Mouse (Mus musculus) yolk sac, embryonic 10.5 days (tissue): ENCODE measurements at regions not wholly inside any gene's neighbourhood (a gene's known extent, or its start where the extent isn't known, plus 50 kb on each side); places are given as distances from the start of the nearest gene placed in this dataset.

Source experiments
- DNase-seq: peaks from one replicate; pipeline ENCODE4 v3.0.0-alpha.2; 2017; ENCODE audit warnings: low spot score

DNA sequence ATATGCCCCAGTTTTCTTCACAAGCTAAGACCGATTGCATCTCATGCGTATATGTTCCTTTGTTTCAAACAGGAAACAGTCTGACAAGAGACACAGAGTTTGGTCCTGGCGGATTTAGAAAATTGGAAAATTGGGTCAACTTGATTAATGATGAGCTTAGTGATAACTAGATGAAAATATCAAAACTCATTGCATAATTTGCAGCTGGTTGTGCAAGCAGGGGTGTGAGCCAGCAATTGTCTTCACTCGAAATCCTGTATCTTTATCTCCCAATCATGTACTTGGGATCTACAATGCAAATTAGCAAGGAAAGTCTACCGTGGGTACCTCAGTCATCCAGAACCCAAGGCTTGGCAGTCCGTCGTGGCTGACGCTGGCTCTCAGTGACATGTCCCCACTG lies 128.9 kb upstream of the N6amt1 start:
- DNase-seq: no peak

DNA sequence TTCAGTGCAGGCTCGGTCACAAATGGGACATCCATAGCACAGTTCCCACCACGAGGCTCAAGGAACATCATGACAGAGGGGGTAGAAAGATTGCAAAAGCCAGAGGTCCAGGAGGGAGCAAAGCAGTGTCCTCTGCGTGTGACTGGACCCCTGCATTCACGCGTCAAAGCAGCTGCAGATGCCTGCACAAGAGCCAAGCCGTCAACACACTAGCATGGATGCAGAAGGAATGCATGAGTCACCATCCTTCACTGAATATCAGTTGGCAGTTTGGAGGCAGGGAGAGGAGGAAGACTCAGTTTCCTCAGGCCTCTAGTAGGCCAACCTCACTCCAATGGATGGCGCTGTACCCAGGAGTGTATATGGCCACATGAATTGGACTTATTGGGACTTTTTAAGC lies 130.0 kb upstream of the N6amt1 start:
- no peak for DNase-seq

DNA sequence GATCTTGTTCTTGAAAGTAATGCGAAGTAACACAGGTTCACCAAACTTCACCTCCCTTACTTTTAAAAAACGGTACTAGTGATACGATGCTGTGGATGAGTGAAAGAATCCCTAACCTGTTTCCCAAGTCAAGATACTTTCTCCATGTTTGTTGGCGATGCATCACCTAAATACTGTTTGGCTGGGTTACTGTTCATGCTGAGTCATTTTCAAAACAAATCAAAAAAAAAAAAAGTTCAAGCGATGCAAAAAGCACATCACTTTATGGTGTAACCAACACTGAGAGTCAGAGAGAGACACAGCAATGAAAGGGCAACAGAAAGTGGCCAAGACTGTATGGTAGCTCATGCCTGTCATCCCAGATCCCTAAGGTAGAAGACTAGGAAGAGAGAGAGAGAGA lies 133.4 kb upstream of the N6amt1 start:
- DNase-seq: no peak

GRCm38 (mm10) chr16:87220201-87220600 lies 133.8 kb upstream of the N6amt1 start:
- no peak for DNase-seq

- no peak for DNase-seq
Observed at GRCm38 (mm10) chr16:87207875-87208274, 146.1 kb upstream of the N6amt1 start.

- DNase-seq: no peak
Observed at GRCm38 (mm10) chr16:87190471-87190870, 163.5 kb upstream of the N6amt1 start.

- no peak for DNase-seq
Observed at GRCm38 (mm10) chr16:87188737-87189136, 165.2 kb upstream of the N6amt1 start.

GRCm38 (mm10) chr16:87172395-87172794 lies 181.6 kb upstream of the N6amt1 start:
- DNase-seq: no peak

GRCm38 (mm10) chr16:87139301-87139700 lies 214.7 kb upstream of the N6amt1 start:
- DNase-seq: no peak

GRCm38 (mm10) chr16:87136503-87136902 lies 217.5 kb upstream of the N6amt1 start:
- DNase-seq: no peak

DNA sequence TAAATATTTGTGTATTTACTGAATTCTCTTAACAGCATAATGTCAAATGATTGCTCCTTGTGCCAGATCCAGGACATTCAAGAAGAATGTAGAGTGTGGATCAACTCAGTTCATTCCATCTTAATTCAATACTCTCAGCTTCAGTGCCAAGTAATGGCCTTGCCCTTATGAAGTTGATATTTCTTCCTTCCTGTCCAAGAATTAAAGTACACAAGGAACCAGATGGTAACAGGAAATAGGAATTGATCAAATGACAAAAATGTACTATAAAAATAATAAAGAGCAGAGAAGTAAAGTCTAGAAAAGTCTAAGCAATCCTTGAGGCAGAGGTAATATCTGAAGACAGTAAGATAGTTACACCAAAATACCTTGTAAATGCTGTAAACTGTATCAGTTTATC lies 219.5 kb upstream of the N6amt1 start:
- DNase-seq: no peak

DNA sequence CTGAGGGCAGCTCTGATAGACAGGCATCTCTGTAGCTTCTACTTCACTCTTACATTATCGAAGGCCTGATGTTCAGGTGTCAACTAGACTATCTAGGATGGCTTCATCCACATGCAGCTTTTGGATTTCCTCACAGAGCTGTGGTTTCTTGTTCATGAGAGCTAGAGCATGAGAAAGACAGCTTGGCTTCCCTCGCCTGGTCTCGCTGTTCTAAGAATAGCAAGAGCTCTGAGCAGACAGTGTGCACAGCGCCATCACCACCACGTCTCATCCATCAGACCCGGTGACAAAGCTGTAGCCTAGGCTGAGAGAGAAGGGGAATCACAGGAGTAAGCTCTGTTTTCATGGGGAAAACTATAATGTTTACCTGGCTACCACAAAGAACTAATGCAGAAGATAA lies 220.1 kb upstream of the N6amt1 start:
- no peak for DNase-seq

GRCm38 (mm10) chr16:87132082-87132481 lies 221.9 kb upstream of the N6amt1 start:
- no peak for DNase-seq

DNA sequence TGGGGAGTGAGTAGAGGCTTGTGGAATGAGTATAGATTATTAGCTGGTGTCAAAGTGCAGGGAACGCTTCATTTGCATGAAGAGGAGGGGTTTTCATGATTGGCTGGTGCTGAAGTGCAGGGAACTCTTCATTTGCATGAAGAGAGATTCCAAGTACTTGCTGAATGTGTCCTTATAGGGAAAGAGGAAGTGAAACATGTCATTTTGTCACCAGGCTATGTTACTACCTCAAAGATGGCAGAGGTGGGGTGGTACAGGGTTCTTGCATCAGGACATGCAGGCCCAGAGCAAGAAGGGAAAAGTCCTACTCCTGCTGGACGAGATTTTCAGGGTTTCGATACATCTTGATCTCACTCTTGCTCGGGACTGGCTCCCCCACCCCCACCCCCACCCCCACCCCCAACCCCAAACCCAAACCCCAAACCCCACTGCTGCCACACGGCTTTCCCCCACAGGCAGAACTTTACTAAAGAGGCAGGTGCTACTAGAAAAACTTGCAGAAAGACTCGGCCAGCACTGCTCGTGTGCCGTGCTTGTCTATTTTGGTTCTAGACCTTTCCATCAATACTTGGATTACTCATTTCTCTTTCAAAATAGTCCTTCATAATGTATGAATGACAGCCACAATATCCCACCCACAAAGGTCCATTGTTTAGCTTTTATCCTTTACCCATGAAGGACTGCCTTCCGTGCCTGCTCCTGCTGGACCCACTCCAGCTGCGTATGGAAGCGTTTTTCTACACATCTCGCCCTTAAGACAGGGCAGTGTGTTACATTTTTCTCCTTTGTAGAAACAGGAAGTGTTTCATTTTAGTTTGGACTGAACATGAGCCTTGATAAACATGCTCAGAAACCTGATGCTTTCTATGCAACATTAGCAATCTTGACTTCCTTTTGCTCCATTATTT lies 223.0 kb upstream of the N6amt1 start:
- no peak for DNase-seq

GRCm38 (mm10) chr16:87129021-87129420 lies 225.0 kb upstream of the N6amt1 start:
- no peak for DNase-seq

GRCm38 (mm10) chr16:87128230-87128629 lies 225.8 kb upstream of the N6amt1 start:
- DNase-seq: no peak

DNA sequence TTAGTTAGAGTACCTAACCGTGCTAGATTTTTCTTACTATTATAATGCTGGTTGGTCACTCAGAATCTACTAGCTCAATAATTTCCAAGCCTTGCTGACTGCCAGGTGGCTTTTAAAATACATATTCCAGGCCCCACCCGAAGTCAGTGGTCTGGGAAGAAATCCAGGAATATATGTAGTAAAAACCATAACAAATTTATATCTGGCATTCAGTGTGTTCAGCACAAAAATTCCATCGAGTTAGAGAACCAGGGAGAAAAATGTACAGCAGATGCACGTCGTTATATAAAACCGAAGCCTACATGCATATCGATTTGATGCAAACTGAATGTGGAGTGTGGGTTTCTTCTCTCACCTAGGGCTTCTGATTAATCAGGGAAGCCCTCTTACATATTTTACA lies 229.5 kb upstream of the N6amt1 start:
- no peak for DNase-seq

DNA sequence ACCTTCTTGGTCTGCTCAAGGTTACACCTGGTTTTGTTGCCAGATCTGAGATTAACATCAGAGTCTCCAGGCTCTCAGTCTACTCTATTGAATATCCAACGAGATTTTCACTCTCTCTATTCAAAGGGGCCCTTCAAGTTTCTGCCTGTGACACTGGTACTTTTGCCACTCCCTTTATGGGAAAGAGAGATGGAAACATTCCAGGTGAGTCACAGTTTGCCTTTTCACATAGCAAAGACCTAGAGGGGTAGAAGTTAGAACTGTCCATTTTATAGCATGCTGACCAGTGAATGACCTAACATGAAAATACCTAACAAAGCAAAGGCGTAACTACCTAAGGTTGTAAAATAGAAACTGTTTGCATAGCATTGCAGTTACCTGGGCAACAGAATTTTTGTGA lies 250.4 kb upstream of the N6amt1 start:
- DNase-seq: no peak

GRCm38 (mm10) chr16:87102057-87102456 lies 251.9 kb upstream of the N6amt1 start:
- DNase-seq: no peak

GRCm38 (mm10) chr16:87092011-87092410 lies 262.0 kb upstream of the N6amt1 start:
- DNase-seq: no peak

DNA sequence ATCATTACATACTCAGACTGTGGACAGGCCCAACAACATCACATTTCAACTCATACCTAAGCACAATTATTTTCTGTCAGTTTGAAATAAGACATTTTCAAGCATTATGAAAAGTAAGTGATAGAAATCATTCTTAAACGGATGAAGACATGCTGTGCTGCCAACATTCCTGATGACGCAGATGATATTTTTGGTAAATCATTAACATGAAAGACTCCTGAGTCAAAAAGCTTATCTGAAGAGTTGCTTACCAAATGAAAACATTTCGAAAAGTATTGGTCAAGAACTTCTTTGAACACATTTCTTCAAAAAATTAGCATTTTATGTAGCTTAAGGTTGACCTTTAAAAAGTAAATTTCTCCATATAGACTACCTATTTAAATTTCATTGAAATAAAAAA lies 264.7 kb upstream of the N6amt1 start:
- DNase-seq: no peak

DNA sequence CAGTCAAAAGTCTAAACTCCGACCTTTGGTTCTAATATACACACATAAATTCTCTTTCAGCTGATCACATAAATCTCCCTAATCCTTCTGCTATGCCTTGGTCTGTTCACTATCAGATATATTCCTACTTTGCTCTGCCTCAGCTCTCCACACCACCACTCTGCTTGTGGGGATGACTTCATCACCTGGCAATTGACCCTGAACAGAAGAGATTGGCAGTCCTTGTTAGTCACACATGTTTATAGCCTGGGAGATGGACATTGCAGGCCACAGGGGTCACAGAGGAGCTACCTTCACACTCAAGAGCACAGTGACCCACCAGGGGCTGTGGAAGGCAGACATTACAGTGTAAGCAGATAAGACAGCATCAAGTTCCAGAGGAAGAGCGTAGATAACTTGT lies 270.5 kb upstream of the N6amt1 start:
- peak; percentile 58 for DNase-seq

GRCm38 (mm10) chr16:87077385-87077784 lies 276.6 kb upstream of the N6amt1 start:
- no peak for DNase-seq

DNA sequence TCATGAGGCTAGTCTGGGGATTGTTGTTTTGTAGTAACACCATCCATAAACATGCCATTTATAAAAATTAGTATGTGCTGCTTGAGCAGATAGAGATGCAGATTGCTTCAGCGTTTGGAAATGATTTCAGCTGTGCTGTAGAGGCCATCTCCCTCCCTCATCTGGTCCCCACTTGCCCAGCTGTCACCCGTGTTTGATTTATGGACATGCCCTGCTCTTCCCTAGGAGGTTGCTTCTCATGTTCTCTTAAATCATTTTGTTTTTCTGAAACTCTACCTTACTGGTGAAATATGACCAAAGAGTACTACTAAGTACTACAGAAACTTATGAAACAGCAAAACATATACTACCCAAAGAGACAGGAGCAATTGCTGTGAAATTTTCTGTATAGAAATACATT lies 284.7 kb upstream of the N6amt1 start:
- no peak for DNase-seq
